Mouse (Mus musculus) C2C12 (cell line): ENCODE results near the gene Rasl10a. TPM values are rescaled to one million over a fixed set of nuclear protein-coding genes. Genes with fewer than 3 reads are reported as not detected.

Experiments used
- H3K27me3 ChIP-seq: one replicate; pipeline ENCODE4 v1.6.1; 2011; ENCODE audit not compliant: control insufficient read depth, insufficient read depth, insufficient read length
- H3K36me3 ChIP-seq: one replicate; pipeline ENCODE4 v1.6.1; 2011; ENCODE audit not compliant: control insufficient read depth, insufficient read depth
- H3K4me3 ChIP-seq: one replicate; pipeline ENCODE4 v1.5.1; 2011; ENCODE audit warnings: mild to moderate bottlenecking, control low read depth; ENCODE audit not compliant: poor library complexity, insufficient read depth, severe bottlenecking
- H3K79me2 ChIP-seq: one replicate; pipeline ENCODE4 v1.6.1; 2011; ENCODE audit not compliant: control insufficient read depth, insufficient read depth
- H3K79me3 ChIP-seq: one replicate; pipeline ENCODE4 v1.6.1; 2011; ENCODE audit warnings: low read depth, control low read depth
- H3ac ChIP-seq: one replicate; pipeline ENCODE3; 2011; ENCODE audit warnings: low read depth; ENCODE audit not compliant: control insufficient read depth, insufficient read length
- CEBPB ChIP-seq: IDR thresholded peaks from one replicate; pipeline ENCODE4 v1.6.1; 2011; ENCODE audit warnings: low read depth, mild to moderate bottlenecking, control low read depth, moderate library complexity
- CTCF ChIP-seq: IDR thresholded peaks from one replicate; pipeline ENCODE4 v1.5.1; 2011; ENCODE audit not compliant: control insufficient read depth, insufficient read depth, insufficient read length
- FOSL1 ChIP-seq: IDR thresholded peaks from one replicate; pipeline ENCODE4 v1.8.0; 2011; ENCODE audit warnings: mild to moderate bottlenecking, low read length; ENCODE audit not compliant: poor library complexity, insufficient read depth, severe bottlenecking
- MAX ChIP-seq: IDR thresholded peaks from one replicate; pipeline ENCODE4 v1.6.1; 2011; ENCODE audit warnings: mild to moderate bottlenecking, control low read depth
- MYOD1 ChIP-seq: IDR thresholded peaks from one replicate; pipeline ENCODE4 v1.6.1; 2011; ENCODE audit warnings: low read depth; ENCODE audit not compliant: control insufficient read depth, insufficient read length
- MYOG ChIP-seq: IDR thresholded peaks from one replicate; pipeline ENCODE4 v1.6.1; 2011; ENCODE audit not compliant: control insufficient read depth, insufficient read length; ENCODE audit errors: extremely low read depth
- USF1 ChIP-seq: IDR thresholded peaks from one replicate; pipeline ENCODE4 v1.6.1; 2011; ENCODE audit warnings: low read depth, mild to moderate bottlenecking, control low read depth, moderate library complexity
- polyA plus RNA-seq: library from polyadenylated mRNA; unstranded; fragments of >200 nt; fragmentation: generic; extraction: Trizol; gene quantifications from one replicate; pipeline ENCODE4 v1.2.1, GENCODE M21; 2012; ENCODE audit warnings: missing spikeins

Rasl10a gene
- polyA plus RNA-seq, 1 experiment, result 1.0 TPM

- H3K36me3 ChIP-seq, result peaks cover 59% of the 10 kb centered on the region
- no peaks in the 10 kb centered on the region for H3K27me3 ChIP-seq
- no peak overlapping the region for H3K4me3 ChIP-seq
- H3K79me3 ChIP-seq, result no peaks in the 10 kb centered on the region
- TF ChIP-seq CTCF (peak; percentile 84), CEBPB (no peak)
- no peak overlapping the region for H3ac ChIP-seq
- H3K79me2 ChIP-seq, result no peaks in the 10 kb centered on the region
Observed at GRCm38 (mm10) chr11:5015720-5016119, 42.2 kb upstream of the Rasl10a start.

DNA sequence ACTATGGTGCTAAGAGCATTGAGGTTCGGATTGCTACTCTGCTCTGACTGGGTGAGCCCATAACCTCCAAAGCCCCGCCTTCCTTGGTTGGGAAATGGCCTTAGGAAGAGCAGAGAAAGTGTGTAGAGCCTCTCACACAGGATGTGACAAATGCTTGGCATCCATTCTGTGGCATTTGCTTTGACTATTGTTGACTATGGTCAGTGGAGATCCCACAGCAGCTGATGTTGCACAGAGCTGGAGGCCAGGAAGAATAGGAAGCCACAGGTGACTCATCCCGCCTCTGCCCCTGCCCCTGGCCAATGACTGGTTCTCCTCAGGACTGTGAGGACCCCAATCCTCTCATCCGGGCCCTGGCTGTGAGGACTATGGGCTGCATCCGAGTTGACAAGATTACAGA, 41.6 kb upstream of the Rasl10a start:
- Histone ChIP-seq H3K79me3 (no peaks in the 10 kb centered on the region), H3K27me3 (no peaks in the 10 kb centered on the region), H3K36me3 (peaks cover 60% of the 10 kb centered on the region), H3K4me3 (no peak overlapping the region), H3K79me2 (no peaks in the 10 kb centered on the region), H3ac (no peak overlapping the region)
- TF ChIP-seq CTCF (no peak), MAX (no peak), MYOD1 (peak; percentile 88), CEBPB (peak; percentile 58), MYOG (no peak), FOSL1 (no peak)

DNA sequence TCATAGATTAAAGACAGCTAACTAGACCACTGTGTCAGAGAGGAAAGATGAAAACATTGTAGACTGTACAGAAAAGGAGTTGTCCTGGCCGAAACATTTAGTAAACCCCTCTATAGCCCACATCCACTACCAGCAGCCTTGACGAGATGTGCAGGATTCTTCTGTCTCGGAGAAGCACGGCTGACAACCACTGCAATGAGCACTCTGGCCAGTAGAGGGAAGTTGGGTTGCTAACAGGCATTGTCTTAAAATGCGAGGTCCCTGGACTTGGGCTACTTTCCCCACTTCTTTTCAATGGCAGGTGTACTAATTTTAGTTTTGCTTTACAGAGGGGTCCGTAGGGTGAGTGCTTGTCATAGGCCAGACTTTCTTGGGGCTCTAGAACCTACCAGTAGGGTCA, 40.4 kb upstream of the Rasl10a start:
- Histone ChIP-seq H3K79me2 (no peaks in the 10 kb centered on the region), H3ac (no peak overlapping the region), H3K27me3 (no peaks in the 10 kb centered on the region), H3K79me3 (no peaks in the 10 kb centered on the region), H3K4me3 (no peak overlapping the region), H3K36me3 (peaks cover 62% of the 10 kb centered on the region)
- no peak for TF ChIP-seq USF1
- TF ChIP-seq FOSL1, result no peak
- no peak for TF ChIP-seq MYOG
- TF ChIP-seq MYOD1, result no peak
- no peak for TF ChIP-seq CTCF
- TF ChIP-seq MAX, result no peak
- TF ChIP-seq CEBPB, result no peak

GRCm38 (mm10) chr11:5025108-5025507, 32.8 kb upstream of the Rasl10a start:
- Histone ChIP-seq H3K79me2 (no peaks in the 10 kb centered on the region), H3K36me3 (peaks cover 70% of the 10 kb centered on the region), H3K4me3 (no peak overlapping the region), H3K27me3 (no peaks in the 10 kb centered on the region), H3K79me3 (no peaks in the 10 kb centered on the region), H3ac (no peak overlapping the region)
- TF ChIP-seq FOSL1 (no peak), MYOD1 (no peak), CTCF (no peak), CEBPB (no peak)

- Histone ChIP-seq H3K36me3 (peaks cover 78% of the 10 kb centered on the region), H3K79me3 (no peaks in the 10 kb centered on the region), H3ac (no peak overlapping the region), H3K4me3 (no peak overlapping the region), H3K79me2 (no peaks in the 10 kb centered on the region), H3K27me3 (no peaks in the 10 kb centered on the region)
- TF ChIP-seq MAX (no peak), CTCF (no peak), CEBPB (no peak), MYOD1 (no peak), USF1 (no peak), FOSL1 (no peak), MYOG (no peak)
Observed at GRCm38 (mm10) chr11:5028228-5028627, 29.7 kb upstream of the Rasl10a start.

DNA sequence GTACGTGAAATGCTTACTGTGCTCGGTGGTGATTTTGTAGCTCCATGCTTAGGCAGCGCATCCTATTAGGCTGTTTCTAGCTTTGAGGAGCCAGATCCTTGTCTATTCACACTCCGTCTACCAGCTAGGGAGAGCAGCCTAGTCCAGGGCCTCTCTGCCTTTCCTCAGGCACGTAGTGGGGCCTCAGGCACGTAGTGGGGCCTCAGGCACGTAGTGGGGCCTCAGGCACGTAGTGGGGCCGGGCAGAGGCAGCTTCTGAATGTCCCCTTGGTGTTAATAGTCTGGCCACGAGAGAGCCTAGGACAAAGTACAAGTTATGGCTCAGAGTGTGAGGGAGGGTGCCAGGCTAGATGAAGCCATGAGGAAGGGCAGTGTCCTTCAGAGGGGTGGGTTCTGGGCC, 25.2 kb upstream of the Rasl10a start:
- no peak overlapping the region for H3K4me3 ChIP-seq
- H3ac ChIP-seq, result no peak overlapping the region
- no peaks in the 10 kb centered on the region for H3K27me3 ChIP-seq
- H3K36me3 ChIP-seq, result peaks cover 67% of the 10 kb centered on the region
- H3K79me2 ChIP-seq, result no peaks in the 10 kb centered on the region
- H3K79me3 ChIP-seq, result no peaks in the 10 kb centered on the region
- no peak for TF ChIP-seq MAX
- TF ChIP-seq CEBPB, result no peak
- TF ChIP-seq USF1, result no peak
- no peak for TF ChIP-seq MYOG
- TF ChIP-seq FOSL1, result no peak
- no peak for TF ChIP-seq CTCF
- TF ChIP-seq MYOD1, result no peak
